Mouse (Mus musculus): ENCODE data around the gene Fbxo9. TPM values are rescaled to one million over a fixed set of nuclear protein-coding genes. Genes with fewer than 3 reads are reported as not detected.

Gene Fbxo9
- total and polyA plus RNA-seq, 3 experiments = 14.3 to 24.2 (median 18.3) TPM

DNA sequence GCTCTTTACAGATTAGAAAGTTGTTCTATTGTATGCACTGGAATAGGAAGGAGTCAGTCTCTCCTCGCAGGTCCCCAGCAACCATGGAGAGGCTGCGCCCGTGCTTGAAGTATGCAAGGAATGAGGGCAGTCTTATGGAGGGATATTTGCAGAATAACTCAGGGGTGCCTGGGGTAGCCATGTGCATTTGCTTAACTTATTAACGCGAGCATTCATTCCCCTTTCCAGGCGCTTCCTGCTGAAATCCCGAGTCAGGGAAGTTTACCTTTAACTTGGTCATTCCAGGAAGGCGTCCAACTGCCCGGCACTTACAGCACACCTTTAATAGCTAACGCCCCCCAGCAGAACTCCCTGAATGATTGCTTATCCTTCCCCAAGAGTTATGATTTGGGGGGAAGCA, 44.7 kb downstream of the Fbxo9 start:
- H3K79me2 ChIP-seq (replicated peaks; ENCODE audit: control insufficient read depth, extremely low read depth, insufficient read depth, poor library complexity, severe bottlenecking) = no peaks in the 10 kb centered on the region
- H3K36me3 ChIP-seq (replicated peaks in 1 of 2; ENCODE audit: control insufficient read depth in 1 of 2, insufficient read depth in 1 of 2, low read length in 1 of 2) = no peaks in the 10 kb centered on the region
- no peak overlapping the region for H3K4me2 ChIP-seq (ENCODE audit: insufficient read depth, low read depth, poor library complexity, severe bottlenecking)
- DNase-seq (ENCODE audit: extremely low read depth) = no peak
- H3K9me3 ChIP-seq (replicated peaks; ENCODE audit: low read length) = no peaks in the 10 kb centered on the region
- no peaks in the 10 kb centered on the region; a peak in 1 of 4 replicates for H3K4me1 ChIP-seq (ENCODE audit: control insufficient read depth in 1 of 2, insufficient read depth in 2 of 2)
- H3K4me3 ChIP-seq (replicated peaks in 1 of 3; ENCODE audit: low read depth in 2 of 3, low read length in 2 of 3, poor library complexity in 1 of 3) = no peak overlapping the region
- no peak for TF ChIP-seq NELFE (IDR thresholded peaks at IDR 0.05; ENCODE audit: low read depth, low read length)
- TF ChIP-seq ELF1 (IDR thresholded peaks at IDR 0.05; ENCODE audit: low read depth, low read length) = no peak
- TF ChIP-seq UBTF (IDR thresholded peaks at IDR 0.05; ENCODE audit: low read depth, low read length) = no peak
- TF ChIP-seq CHD2 (IDR thresholded peaks at IDR 0.05; ENCODE audit: low read length) = no peak
- TF ChIP-seq MXI1 (IDR thresholded peaks at IDR 0.05; ENCODE audit: low read depth, low read length) = no peak
- no peak for TF ChIP-seq CTCF (conservative IDR thresholded peaks at IDR 0.05 in 1 of 2, IDR thresholded peaks at IDR 0.05 in 1 of 2; ENCODE audit: low read depth in 2 of 2, low read length in 2 of 2)
- no peak for TF ChIP-seq POLR2A (IDR thresholded peaks at IDR 0.05; ENCODE audit: low read depth, low read length)
- no peak for TF ChIP-seq ETS1 (conservative IDR thresholded peaks at IDR 0.05; ENCODE audit: low read depth, low read length)
- in situ Hi-C loops (cut with MboI; ENCODE audit: low pct_ligation_motif_present, low pct_unique_long_range_greater_than_20kb, low sequenced_read_pairs) = no loop called here
- H3K27me3 ChIP-seq (replicated peaks) = no peaks in the 10 kb centered on the region
- H3K9ac ChIP-seq (ENCODE audit: insufficient read depth, low read depth) = no peak overlapping the region
- no peak overlapping the region for H3K27ac ChIP-seq (ENCODE audit: insufficient read depth, low read depth)
- dilution Hi-C loops (cut with MboI; ENCODE audit: extremely low pct_ligation_motif_present, extremely low pct_unique_long_range_greater_than_20kb, low sequenced_read_pairs) = no loop called here

GRCm38 (mm10) chr9:78062392-78062791, 46.5 kb downstream of the Fbxo9 start:
- TF ChIP-seq NRF1 (IDR thresholded peaks at IDR 0.05; ENCODE audit: low read depth, low read length) = no peak
- no peak for TF ChIP-seq CTCF (conservative IDR thresholded peaks at IDR 0.05 in 1 of 2, IDR thresholded peaks at IDR 0.05 in 1 of 2; ENCODE audit: low read depth in 2 of 2, low read length in 2 of 2)
- TF ChIP-seq JUND (conservative IDR thresholded peaks at IDR 0.05; ENCODE audit: low read depth, low read length) = no peak
- no peak for TF ChIP-seq ZKSCAN1 (IDR thresholded peaks at IDR 0.05; ENCODE audit: borderline replicate concordance, low read depth, low read length)
- TF ChIP-seq TBP (conservative IDR thresholded peaks at IDR 0.05; ENCODE audit: low read depth, low read length) = no peak
- no peak for TF ChIP-seq MAFK (IDR thresholded peaks at IDR 0.05; ENCODE audit: insufficient replicate concordance, low read length)
- no peak for TF ChIP-seq POLR2A (IDR thresholded peaks at IDR 0.05; ENCODE audit: low read depth, low read length)
- TF ChIP-seq CHD2 (IDR thresholded peaks at IDR 0.05; ENCODE audit: low read length) = no peak
- TF ChIP-seq ETS1 (conservative IDR thresholded peaks at IDR 0.05; ENCODE audit: low read depth, low read length) = no peak
- TF ChIP-seq JUN (IDR thresholded peaks at IDR 0.05; ENCODE audit: insufficient read depth, low read depth, low read length) = no peak
- TF ChIP-seq MAX (IDR thresholded peaks at IDR 0.05; ENCODE audit: low read length) = no peak
- no peak for TF ChIP-seq BHLHE40 (IDR thresholded peaks at IDR 0.05; ENCODE audit: low read depth, low read length)
- TF ChIP-seq SIN3A (IDR thresholded peaks at IDR 0.05; ENCODE audit: low read length) = no peak
- TF ChIP-seq ZNF384 (IDR thresholded peaks at IDR 0.05; ENCODE audit: low read depth, low read length) = no peak
- TF ChIP-seq RCOR1 (conservative IDR thresholded peaks at IDR 0.05; ENCODE audit: low read depth, low read length) = no peak
- no peak for TF ChIP-seq TCF12 (IDR thresholded peaks at IDR 0.05; ENCODE audit: low read depth, low read length)
- no peak for TF ChIP-seq NELFE (IDR thresholded peaks at IDR 0.05; ENCODE audit: low read depth, low read length)
- no peak for TF ChIP-seq MEF2A (IDR thresholded peaks at IDR 0.05; ENCODE audit: borderline replicate concordance, low read depth, low read length)
- H3K27me3 ChIP-seq (replicated peaks) = no peaks in the 10 kb centered on the region
- no peak overlapping the region for H3K4me2 ChIP-seq (ENCODE audit: insufficient read depth, low read depth, poor library complexity, severe bottlenecking)
- H3K27ac ChIP-seq (ENCODE audit: insufficient read depth, low read depth) = no peak overlapping the region
- no peak overlapping the region for H3K4me3 ChIP-seq (replicated peaks in 1 of 3; ENCODE audit: low read depth in 2 of 3, low read length in 2 of 3, poor library complexity in 1 of 3)
- no peaks in the 10 kb centered on the region for H3K79me2 ChIP-seq (replicated peaks; ENCODE audit: control insufficient read depth, extremely low read depth, insufficient read depth, poor library complexity, severe bottlenecking)
- H3K4me1 ChIP-seq (ENCODE audit: control insufficient read depth in 1 of 2, insufficient read depth in 2 of 2) = no peaks in the 10 kb centered on the region; a peak in 1 of 4 replicates
- dilution Hi-C loops (cut with MboI; ENCODE audit: extremely low pct_ligation_motif_present, extremely low pct_unique_long_range_greater_than_20kb, low sequenced_read_pairs) = no loop called here
- no peaks in the 10 kb centered on the region for H3K36me3 ChIP-seq (replicated peaks in 1 of 2; ENCODE audit: control insufficient read depth in 1 of 2, insufficient read depth in 1 of 2, low read length in 1 of 2)
- no peak overlapping the region for H3K9ac ChIP-seq (ENCODE audit: insufficient read depth, low read depth)
- H3K9me3 ChIP-seq (replicated peaks; ENCODE audit: low read length) = no peaks in the 10 kb centered on the region
- in situ Hi-C loops (cut with MboI; ENCODE audit: low pct_ligation_motif_present, low pct_unique_long_range_greater_than_20kb, low sequenced_read_pairs) = no loop called here
- DNase-seq (ENCODE audit: extremely low read depth) = no peak

Data from CH12.LX (cell line).